Mouse (Mus musculus) intestine, postnatal 0 days (tissue): ENCODE data around the gene Lrrc2. TPM values are rescaled to one million over a fixed set of nuclear protein-coding genes. Genes with fewer than 3 reads are reported as not detected.

Experiments used
- ATAC-seq: fragments of 200-750 bp; cut with Nextera tagmentation; 2 replicates; pipeline ENCODE4 v1.8.0; 2017; ENCODE audit warnings: mild to moderate bottlenecking, moderate TSS enrichment, moderate library complexity
- H3K27ac ChIP-seq: fragments of 300-500 bp; sonication (generic); 2 replicates; pipeline ENCODE4 v1.5.1; 2014; ENCODE audit warnings: mild to moderate bottlenecking, low read depth, low read length, moderate library complexity
- H3K27me3 ChIP-seq: fragments of 300-500 bp; sonication (generic); replicated peaks from 2 replicates; pipeline ENCODE4 v1.6.1; 2014; ENCODE audit warnings: low read length, mixed read lengths; ENCODE audit not compliant: control insufficient read depth, insufficient read depth
- H3K36me3 ChIP-seq: fragments of 300-500 bp; sonication (generic); 2 replicates; pipeline ENCODE4 v1.6.1; 2014; ENCODE audit warnings: mild to moderate bottlenecking, moderate library complexity; ENCODE audit not compliant: control insufficient read depth, insufficient read depth
- H3K4me1 ChIP-seq: fragments of 300-500 bp; sonication (generic); replicated peaks from 2 replicates; pipeline ENCODE4 v1.6.1; 2014; ENCODE audit warnings: antibody characterized with exemption, low read length, mixed read lengths; ENCODE audit not compliant: control insufficient read depth, insufficient read depth
- H3K4me2 ChIP-seq: fragments of 300-500 bp; sonication (generic); replicated peaks from 2 replicates; pipeline ENCODE4 v1.6.1; 2014; ENCODE audit warnings: low read depth, mild to moderate bottlenecking, moderate library complexity
- H3K4me3 ChIP-seq: fragments of 300-500 bp; sonication (generic); 2 replicates; pipeline ENCODE4 v1.5.1; 2014; ENCODE audit warnings: low read depth, low read length
- H3K9ac ChIP-seq: fragments of 300-500 bp; sonication (generic); 2 replicates; pipeline ENCODE4 v1.6.1; 2014; ENCODE audit warnings: mild to moderate bottlenecking, low read depth, low read length
- H3K9me3 ChIP-seq: fragments of 300-500 bp; sonication (generic); 2 replicates; pipeline ENCODE4 v1.6.1; 2016; ENCODE audit warnings: mixed run types; ENCODE audit not compliant: control insufficient read depth
- CTCF ChIP-seq: sonication (generic); IDR thresholded peaks from 2 replicates; pipeline ENCODE4 v1.5.1; 2016; ENCODE audit warnings: low read depth, mild to moderate bottlenecking, control low read depth, antibody characterized with exemption, moderate library complexity
- WGBS: fragments of 180-500 bp; shearing (Covaris S2); extraction: QIAGEN DNeasy Blood & Tissue Kit; methylation state at CpG from one replicate; pipeline ENCODE4 v1.1.7; 2014; 5-methylcytosine and 5-hydroxymethylcytosine counted together
- polyA plus RNA-seq: library from polyadenylated mRNA; unstranded; fragments of >200 nt; fragmentation: Nextera tagmentation; extraction: Ambion mirVana; gene quantifications from 2 replicates; pipeline ENCODE4 v1.2.1, GENCODE M21; 2015

Gene Lrrc2
- polyA plus RNA-seq, 1 experiment from 2014 or later = 0.23 TPM

DNA sequence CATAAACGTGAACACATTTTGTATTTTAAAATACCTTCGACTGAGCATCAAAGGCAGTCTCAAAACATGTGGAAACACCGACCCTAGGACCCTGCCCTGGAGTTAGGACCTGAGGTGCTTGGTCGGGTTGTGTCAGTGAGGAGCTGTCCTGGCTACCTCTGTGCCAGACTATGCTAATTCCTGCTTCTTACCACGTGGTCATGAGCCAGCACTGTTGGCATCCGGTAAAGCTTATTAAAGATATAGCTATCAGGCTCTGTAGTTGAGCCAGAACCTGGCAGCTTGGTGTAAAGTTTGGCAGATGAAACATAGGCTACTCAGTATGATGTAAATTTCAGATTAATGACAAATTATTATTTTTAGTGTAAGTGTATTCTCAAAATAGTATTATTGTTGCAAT lies 1.1 kb downstream of the Lrrc2 start:
- Histone ChIP-seq H3K27me3 (peaks cover 9% of the 10 kb centered on the region; the same call in 1 of the 2 replicates), H3K9me3 (no peaks in the 10 kb centered on the region), H3K9ac (no peak overlapping the region), H3K4me1 (no peaks in the 10 kb centered on the region), H3K4me2 (no peak overlapping the region), H3K27ac (no peak overlapping the region), H3K4me3 (no peak overlapping the region), H3K36me3 (no peaks in the 10 kb centered on the region)
- ATAC-seq = no peak
- WGBS = 60% methylated on average over 6 of the region's 6 CpGs
- no peak for TF ChIP-seq CTCF

DNA sequence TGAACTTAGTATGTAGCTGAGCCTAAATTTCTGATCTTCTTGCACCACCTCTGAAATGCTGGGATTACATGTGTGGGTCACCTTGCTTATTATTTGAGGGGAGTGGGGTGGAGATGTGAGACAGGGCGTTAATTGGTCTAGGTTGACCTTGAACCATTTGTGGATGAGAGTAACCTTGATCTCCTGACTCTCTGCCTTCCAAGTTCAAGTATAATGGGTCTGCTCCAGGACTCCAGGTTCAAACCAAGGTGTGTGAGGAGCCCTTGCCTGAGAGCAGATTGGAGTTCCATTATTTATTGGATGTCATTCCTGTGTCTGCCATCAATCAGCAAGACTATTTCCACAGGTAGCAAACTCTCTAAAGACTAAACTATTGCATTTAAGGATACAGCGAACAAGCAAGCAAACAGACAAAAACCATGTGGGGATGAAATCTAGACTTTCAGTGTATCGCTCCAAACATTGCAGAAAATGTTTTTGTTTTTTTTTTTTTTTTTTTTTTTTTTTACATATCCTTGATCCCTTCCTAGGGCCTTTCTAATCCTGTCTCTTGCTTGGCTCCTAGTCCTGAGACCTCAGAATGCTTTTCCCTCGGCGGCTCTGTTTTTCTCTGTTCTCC lies 1.7 kb downstream of the Lrrc2 start:
- 49% methylated on average over 5 of the region's 5 CpGs for WGBS
- Histone ChIP-seq H3K27ac (no peak overlapping the region), H3K9ac (no peak overlapping the region), H3K4me1 (no peaks in the 10 kb centered on the region), H3K27me3 (peaks cover 9% of the 10 kb centered on the region; the same call in 1 of the 2 replicates), H3K4me2 (peak overlapping the region; percentile 85), H3K9me3 (no peaks in the 10 kb centered on the region), H3K4me3 (no peak overlapping the region), H3K36me3 (no peaks in the 10 kb centered on the region)
- TF ChIP-seq CTCF = no peak
- ATAC-seq = no peak

DNA sequence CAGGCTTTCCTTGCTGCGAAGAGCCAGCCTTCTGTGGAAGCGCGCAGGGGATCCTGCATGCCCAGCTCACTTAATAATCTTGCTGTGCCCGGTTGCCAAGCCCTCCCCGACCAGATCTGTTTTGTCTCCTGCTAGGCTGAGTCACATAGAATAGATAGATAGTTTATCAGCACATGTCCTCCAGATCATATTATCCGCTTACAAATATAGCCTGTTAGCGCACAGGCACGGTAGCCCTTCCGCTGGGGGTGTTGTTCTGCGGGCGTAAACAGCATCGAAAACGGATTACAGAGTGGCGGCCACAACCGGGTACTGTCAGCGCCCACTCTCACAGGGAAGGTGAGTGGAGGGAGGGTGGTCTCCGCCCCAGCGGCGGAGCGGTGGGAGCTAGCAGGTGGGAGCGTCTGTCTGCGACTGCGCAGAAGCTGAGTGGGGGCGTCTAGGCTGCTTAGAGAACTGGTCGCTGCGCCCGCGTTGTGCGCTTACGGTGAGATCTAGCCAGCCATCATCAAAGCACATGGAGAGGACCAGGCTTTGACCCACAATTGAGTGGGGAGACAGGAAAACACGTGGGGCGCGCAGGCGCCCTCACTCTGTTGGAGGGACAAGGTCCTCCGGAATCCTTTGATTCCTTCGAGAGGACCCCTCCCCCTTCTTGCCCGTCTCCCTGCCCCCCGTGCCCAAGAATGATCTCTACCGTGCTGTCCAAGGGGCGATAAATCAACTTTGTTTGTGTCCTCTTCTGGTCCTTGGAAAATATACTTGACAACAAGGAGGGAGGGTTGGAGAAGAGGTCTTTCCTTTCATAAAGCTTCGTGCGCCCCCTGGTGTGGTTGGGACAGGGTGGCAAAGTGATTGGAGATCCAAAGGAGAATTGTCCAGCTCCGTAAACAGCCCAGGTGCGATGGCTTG lies 2.5 kb downstream of the Lrrc2 start:
- no peaks in the 10 kb centered on the region for H3K36me3 ChIP-seq
- H3K9ac ChIP-seq = no peak overlapping the region
- no peak overlapping the region for H3K27ac ChIP-seq
- H3K27me3 ChIP-seq = peaks cover 9% of the 10 kb centered on the region; the same call in 1 of the 2 replicates
- peak; percentile 76 for TF ChIP-seq CTCF
- H3K4me3 ChIP-seq = peak overlapping the region; percentile 44
- ATAC-seq = peak; percentile 28; the same call in 1 of the 2 replicates
- H3K9me3 ChIP-seq = no peaks in the 10 kb centered on the region
- 2% methylated on average over 44 of the region's 44 CpGs for WGBS
- no peaks in the 10 kb centered on the region for H3K4me1 ChIP-seq
- peak overlapping the region; percentile 85 for H3K4me2 ChIP-seq

DNA sequence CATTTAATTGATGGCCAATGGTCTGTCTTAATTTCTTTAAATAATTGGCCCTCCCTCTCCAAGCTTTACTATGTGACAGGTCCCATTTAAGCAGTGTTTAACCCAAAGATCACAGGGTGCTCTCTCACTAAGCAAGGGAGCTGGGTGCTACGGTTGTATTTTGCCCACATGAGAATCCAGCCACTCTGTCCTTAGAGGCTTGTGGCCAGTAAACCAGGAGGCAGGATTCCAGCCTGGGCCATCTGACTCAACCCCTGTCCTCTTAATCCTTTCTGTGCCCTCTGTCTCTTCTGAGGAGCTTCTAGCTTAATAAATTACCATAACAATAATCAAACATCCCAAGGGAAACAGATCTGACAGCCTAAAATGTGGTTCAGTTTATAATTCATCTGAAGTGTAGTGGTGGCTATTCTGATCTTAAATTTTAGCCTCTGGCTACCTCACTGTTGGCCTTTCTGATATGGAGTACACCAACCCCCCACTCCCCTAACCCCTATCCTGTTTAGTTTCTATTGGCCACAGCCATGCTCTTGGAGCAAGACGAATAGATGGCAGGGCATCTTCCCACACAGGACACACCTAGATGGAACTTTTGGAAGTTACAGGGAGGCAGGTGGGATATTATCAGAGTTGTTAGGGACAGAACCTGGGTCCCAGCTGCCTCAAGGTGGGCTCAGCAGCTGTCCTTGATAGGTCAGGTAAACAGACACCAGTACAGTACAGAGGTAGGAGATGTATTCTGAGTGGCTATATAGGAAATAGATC lies 3.5 kb downstream of the Lrrc2 start:
- Histone ChIP-seq H3K27me3 (peaks cover 9% of the 10 kb centered on the region; the same call in 1 of the 2 replicates), H3K36me3 (no peaks in the 10 kb centered on the region), H3K9ac (no peak overlapping the region), H3K9me3 (no peaks in the 10 kb centered on the region), H3K27ac (no peak overlapping the region), H3K4me2 (no peak overlapping the region), H3K4me3 (no peak overlapping the region), H3K4me1 (no peaks in the 10 kb centered on the region)
- no peak for TF ChIP-seq CTCF
- WGBS = 55% methylated on average over 2 of the region's 2 CpGs
- no peak for ATAC-seq

DNA sequence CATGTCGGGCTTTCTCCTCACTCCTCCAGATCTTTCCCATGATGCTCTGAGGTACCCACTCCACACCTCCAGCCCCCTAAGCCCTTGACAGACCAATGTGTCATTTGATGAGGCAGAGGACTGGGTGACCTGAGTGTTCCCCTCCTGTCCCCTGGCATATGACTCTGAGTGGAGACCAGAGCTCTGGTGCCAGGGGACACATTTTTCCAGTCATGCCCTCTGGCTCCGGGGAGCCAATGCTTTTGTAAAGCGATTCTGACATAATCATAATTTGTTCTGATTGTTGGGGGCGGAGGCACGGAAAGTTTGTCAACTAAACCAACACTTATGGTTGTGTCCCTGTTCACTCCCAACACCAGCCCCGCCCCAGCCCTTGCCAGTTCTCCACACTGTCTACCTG lies 4.6 kb downstream of the Lrrc2 start:
- peaks cover 9% of the 10 kb centered on the region; the same call in 1 of the 2 replicates for H3K27me3 ChIP-seq
- WGBS = 90% methylated on average over 6 of the region's 6 CpGs

DNA sequence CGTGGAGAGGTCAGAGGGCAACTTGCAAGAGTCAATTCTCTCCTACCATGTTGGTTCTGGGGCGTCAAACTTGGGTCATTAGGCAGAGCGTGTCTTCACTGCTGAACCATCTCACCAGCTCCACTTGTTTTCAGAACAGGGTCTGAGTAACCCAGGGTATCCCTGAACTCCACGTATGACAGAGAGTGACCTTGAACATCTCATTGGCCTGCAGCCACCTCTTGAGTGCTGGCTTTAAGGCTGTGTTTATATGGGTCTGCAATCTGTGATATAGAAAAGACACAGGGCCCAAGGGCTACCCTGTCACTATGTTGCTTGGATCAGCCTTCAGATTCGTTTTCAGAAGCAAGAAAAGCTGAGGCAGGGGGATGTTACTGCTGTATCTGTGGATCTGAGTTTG lies 8.3 kb downstream of the Lrrc2 start:
- 74% methylated on average over 5 of the region's 5 CpGs for WGBS
- Histone ChIP-seq H3K9ac (no peak overlapping the region), H3K27me3 (0 out of 2 replicates have a peak, but pooled peaks cover 6% of the 10 kb centered on the region), H3K36me3 (no peaks in the 10 kb centered on the region), H3K4me1 (no peaks in the 10 kb centered on the region), H3K4me3 (no peak overlapping the region), H3K9me3 (no peaks in the 10 kb centered on the region), H3K27ac (no peak overlapping the region), H3K4me2 (no peak overlapping the region)
- ATAC-seq = no peak
- no peak for TF ChIP-seq CTCF

More for the DNA sequence above, 4.6 kb downstream of the Lrrc2 start:
- Histone ChIP-seq H3K4me3 (no peak overlapping the region), H3K36me3 (no peaks in the 10 kb centered on the region), H3K27ac (no peak overlapping the region), H3K4me2 (no peak overlapping the region), H3K9ac (no peak overlapping the region), H3K9me3 (no peaks in the 10 kb centered on the region), H3K4me1 (no peaks in the 10 kb centered on the region)
- no peak for TF ChIP-seq CTCF
- ATAC-seq = no peak
